Mouse (Mus musculus) liver, embryonic 11.5 days (tissue): ENCODE measurements around the gene Ccng2. TPM values are rescaled to one million over a fixed set of nuclear protein-coding genes. Genes with fewer than 3 reads are reported as not detected.

Experiments used
- ATAC-seq: fragments of 200-750 bp; cut with Nextera tagmentation; replicated peaks from 2 replicates; pipeline ENCODE4 v1.8.0; 2017; ENCODE audit warnings: moderate number of reproducible peaks, mild to moderate bottlenecking, moderate TSS enrichment, moderate library complexity; ENCODE audit not compliant: low FRiP score
- DNase-seq: peaks from one replicate; pipeline ENCODE4 v3.0.0-alpha.2; 2017; ENCODE audit warnings: low spot score
- H3K27ac ChIP-seq: fragments of 300-500 bp; sonication (generic); 2 replicates; pipeline ENCODE4 v1.5.1; 2014; ENCODE audit warnings: mild to moderate bottlenecking, low read depth, low read length, control low read depth
- H3K27me3 ChIP-seq: fragments of 300-500 bp; sonication (generic); replicated peaks from 2 replicates; pipeline ENCODE4 v1.6.1; 2014; ENCODE audit warnings: low read length, mixed read lengths; ENCODE audit not compliant: control insufficient read depth, insufficient read depth
- H3K36me3 ChIP-seq: fragments of 300-500 bp; sonication (generic); 2 replicates; pipeline ENCODE4 v1.6.1; 2014; ENCODE audit warnings: mild to moderate bottlenecking, low read length, moderate library complexity, mixed read lengths; ENCODE audit not compliant: control insufficient read depth, insufficient read depth
- H3K4me1 ChIP-seq: fragments of 300-500 bp; sonication (generic); replicated peaks from 2 replicates; pipeline ENCODE4 v1.6.1; 2014; ENCODE audit warnings: low read length, mixed read lengths; ENCODE audit not compliant: control insufficient read depth, insufficient read depth
- H3K4me2 ChIP-seq: fragments of 300-500 bp; sonication (generic); 2 replicates; pipeline ENCODE4 v1.6.1; 2014; ENCODE audit warnings: mild to moderate bottlenecking, control low read depth, moderate library complexity
- H3K4me3 ChIP-seq: fragments of 300-500 bp; sonication (generic); 2 replicates; pipeline ENCODE4 v1.5.1; 2014; ENCODE audit warnings: low read depth, low read length, control low read depth
- H3K9ac ChIP-seq: fragments of 300-500 bp; sonication (generic); 2 replicates; pipeline ENCODE4 v1.6.1; 2014; ENCODE audit warnings: low read depth, low read length, control low read depth
- H3K9me3 ChIP-seq: fragments of 300-500 bp; sonication (generic); 2 replicates; pipeline ENCODE4 v1.6.1; 2016; ENCODE audit warnings: low read length, inconsistent platforms, mixed read lengths; ENCODE audit not compliant: control insufficient read depth
- WGBS: fragments of 180-500 bp; shearing (Covaris S2); extraction: QIAGEN DNeasy Blood & Tissue Kit; methylation state at CpG from one replicate; pipeline ENCODE4 v1.1.7; 2014; 5-methylcytosine and 5-hydroxymethylcytosine counted together
- polyA plus RNA-seq: library from polyadenylated mRNA; unstranded; fragments of >200 nt; fragmentation: Nextera tagmentation; extraction: Ambion mirVana; gene quantifications from 2 replicates; pipeline ENCODE4 v1.2.1, GENCODE M21; 2014

Ccng2 gene
- polyA plus RNA-seq, 1 experiment from 2014 or later = 18.0 TPM

DNA sequence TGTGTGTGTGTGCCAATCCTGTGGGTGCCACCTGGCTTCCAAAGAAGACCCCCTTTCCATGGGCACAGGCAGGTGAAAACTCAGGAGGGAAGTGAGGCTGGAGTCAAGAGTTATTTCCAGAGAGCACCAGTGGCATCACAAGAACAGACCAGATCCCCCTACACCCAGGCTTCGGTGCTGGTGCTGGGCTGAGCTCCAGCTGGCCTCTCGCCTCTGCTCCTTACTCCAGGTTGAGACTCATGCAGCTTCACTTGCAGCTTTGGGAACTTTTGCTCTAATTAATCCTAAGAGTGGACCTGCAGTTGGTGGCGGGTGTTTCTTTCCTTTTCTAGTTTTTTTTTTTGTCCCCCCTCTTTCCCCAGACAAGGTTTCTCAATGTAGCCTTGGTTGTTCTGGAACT lies 30.3 kb downstream of the Ccng2 start:
- no peak overlapping the region for H3K4me2 ChIP-seq
- WGBS = 80% methylated on average over 3 of the region's 3 CpGs
- no peak overlapping the region for H3K27ac ChIP-seq
- H3K27me3 ChIP-seq = no peaks in the 10 kb centered on the region
- H3K36me3 ChIP-seq = no peaks in the 10 kb centered on the region
- H3K9me3 ChIP-seq = peaks cover 3% of the 10 kb centered on the region; the same call in 1 of the 2 replicates
- peak; percentile 7 for DNase-seq
- H3K4me1 ChIP-seq = no peaks in the 10 kb centered on the region
- H3K4me3 ChIP-seq = no peak overlapping the region
- no peak overlapping the region for H3K9ac ChIP-seq
- ATAC-seq = no peak

DNA sequence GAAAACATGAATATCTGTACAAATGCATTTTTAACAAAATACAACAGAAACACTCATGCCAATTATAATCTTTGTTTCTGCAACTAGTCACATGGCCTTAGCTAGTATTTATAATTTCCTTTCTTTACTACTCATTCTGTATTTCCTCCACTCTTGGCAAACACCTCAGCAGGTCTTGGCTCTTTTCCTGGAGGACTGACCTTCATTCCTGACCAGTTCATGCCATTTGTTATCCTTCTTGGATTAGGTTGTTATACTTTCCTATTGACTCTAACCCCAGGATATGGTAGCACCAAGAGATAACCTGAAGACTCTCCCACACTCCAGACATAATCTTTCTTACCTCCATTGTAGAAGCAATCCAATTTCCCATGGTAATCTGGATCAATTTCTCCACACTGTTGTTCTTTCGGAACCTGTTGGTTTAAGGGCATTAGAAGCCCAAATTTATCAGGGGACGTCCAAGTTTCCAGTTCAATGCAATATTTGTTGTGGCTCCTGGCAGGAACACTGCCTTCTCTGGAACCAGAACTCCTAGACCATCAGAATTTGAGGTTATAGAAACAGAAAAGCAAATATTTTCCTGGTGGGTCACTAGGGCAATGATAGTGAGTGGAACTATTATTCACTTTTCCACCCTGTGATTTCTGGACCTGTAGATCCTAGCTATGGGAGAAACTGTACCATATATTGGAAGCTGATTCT lies 38.2 kb downstream of the Ccng2 start:
- Histone ChIP-seq H3K4me2 (no peak overlapping the region), H3K9ac (no peak overlapping the region), H3K4me3 (no peak overlapping the region), H3K9me3 (no peaks in the 10 kb centered on the region), H3K27ac (no peak overlapping the region), H3K4me1 (no peaks in the 10 kb centered on the region), H3K36me3 (no peaks in the 10 kb centered on the region), H3K27me3 (no peaks in the 10 kb centered on the region)
- no peak for ATAC-seq
- DNase-seq = peak; percentile 3
- WGBS = 71% methylated on average over 2 of the region's 2 CpGs

- Histone ChIP-seq H3K4me1 (no peaks in the 10 kb centered on the region), H3K9ac (no peak overlapping the region), H3K27ac (no peak overlapping the region), H3K4me3 (no peak overlapping the region), H3K27me3 (no peaks in the 10 kb centered on the region), H3K36me3 (no peaks in the 10 kb centered on the region), H3K9me3 (no peaks in the 10 kb centered on the region), H3K4me2 (no peak overlapping the region)
- ATAC-seq = no peak
- DNase-seq = no peak
- 73% methylated on average over 2 of the region's 2 CpGs for WGBS
Measured at GRCm38 (mm10) chr5:93308909-93309308, 41.9 kb downstream of the Ccng2 start.

DNA sequence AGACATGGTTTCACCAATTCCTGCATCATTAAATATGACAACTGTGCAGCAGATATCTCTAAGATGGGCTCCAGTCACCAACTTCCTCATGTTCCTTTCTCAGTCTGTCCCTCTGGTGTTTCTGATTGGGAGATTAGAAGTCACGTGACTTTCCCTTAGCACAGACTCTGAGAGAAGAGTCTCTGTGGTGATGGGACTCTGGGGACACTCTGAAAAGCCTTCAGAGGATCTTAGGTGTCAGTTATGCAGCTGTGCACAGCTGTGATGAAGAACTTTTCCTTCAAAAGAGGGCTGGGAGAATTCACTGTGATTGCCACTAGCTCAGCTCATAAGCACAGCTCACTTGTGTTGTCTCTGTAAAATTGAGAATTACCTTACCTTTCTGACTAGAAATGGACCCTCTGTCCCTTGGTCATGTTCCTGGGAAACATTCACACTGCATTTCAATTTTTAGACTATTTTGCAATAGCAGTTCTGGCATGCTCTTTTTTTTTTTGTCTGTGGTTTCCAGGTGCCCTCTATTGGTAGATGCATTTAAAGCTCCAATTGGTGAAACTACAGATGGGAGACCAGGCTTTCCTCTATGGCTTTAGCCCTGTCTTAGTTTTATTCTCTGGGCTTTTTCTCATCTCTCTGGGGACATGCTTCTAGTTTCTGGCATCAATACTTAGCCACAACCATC lies 56.4 kb downstream of the Ccng2 start:
- Histone ChIP-seq H3K36me3 (no peaks in the 10 kb centered on the region), H3K9me3 (no peaks in the 10 kb centered on the region), H3K27ac (no peak overlapping the region), H3K4me3 (no peak overlapping the region), H3K4me2 (no peak overlapping the region), H3K27me3 (no peaks in the 10 kb centered on the region), H3K9ac (no peak overlapping the region), H3K4me1 (no peaks in the 10 kb centered on the region)
- ATAC-seq = no peak
- DNase-seq = no peak
- 42% methylated on average over 1 of the region's 1 CpGs for WGBS

Other genes starting within 250 kb of the Ccng2 start
- 0.44 and 0.51 TPM in 2 replicates for gene Sowahb, start 222.2 kb upstream of the Ccng2 start, polyA plus RNA-seq
- gene Sept11, start 173.8 kb upstream of the Ccng2 start, polyA plus RNA-seq = 89.0 and 95.1 TPM in 2 replicates
- 67.8 and 69.4 TPM in 2 replicates for gene Ccni, start 60.8 kb upstream of the Ccng2 start, polyA plus RNA-seq
- gene 2010109A12Rik, start 60.7 kb upstream of the Ccng2 start, polyA plus RNA-seq = 1.4 and 2.2 TPM in 2 replicates